Comparison of ENCODE assay signal across 8 mouse cellular contexts in the genomic region with DNA sequence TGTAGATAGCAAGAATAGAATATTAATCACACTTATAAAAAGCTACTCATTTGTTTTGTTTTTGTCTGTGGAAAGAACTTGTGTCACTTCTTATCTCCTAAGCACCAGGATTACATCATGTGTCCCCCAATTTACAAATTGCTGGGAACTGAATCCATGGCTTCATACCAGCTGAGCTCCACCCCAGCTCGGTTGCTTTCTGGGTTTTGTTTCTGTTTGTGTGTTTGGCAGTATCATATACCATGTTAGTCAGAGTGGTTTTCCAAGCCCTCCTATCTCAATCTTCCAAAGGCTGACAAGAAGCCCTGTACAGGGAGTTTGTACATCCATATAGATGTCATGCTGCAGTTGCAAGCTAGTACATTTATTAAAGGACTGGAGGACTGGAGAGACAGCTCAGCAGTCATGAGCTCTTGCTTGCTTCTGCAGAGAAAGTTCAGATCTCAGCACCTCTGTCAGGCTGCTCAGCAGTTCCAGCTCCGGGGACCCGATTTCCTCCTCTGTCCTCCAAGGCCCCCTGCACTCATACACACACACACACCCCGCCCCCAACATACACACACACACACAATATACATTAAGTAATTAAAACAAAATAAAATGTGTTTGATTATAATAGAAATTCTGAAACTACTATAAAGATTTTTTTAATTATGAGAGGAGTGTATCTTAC. TPM values are rescaled to one million over a fixed set of nuclear protein-coding genes. Genes with fewer than 3 reads are reported as not detected.
DNase-seq lines count a peak whose midpoint lies in the region; ATAC-seq and TF ChIP-seq lines count a peak whose summit lies in the region.

No protein-coding gene starts in this region.

- no peaks in the 10 kb centered on the region for H3K36me3 ChIP-seq in heart, embryonic 11.5 days (ENCODE audit: control insufficient read depth, insufficient read depth, low read length)
- no peaks in the 10 kb centered on the region for H3K36me3 ChIP-seq in embryonic facial prominence, embryonic 12.5 days
- no peaks in the 10 kb centered on the region for H3K36me3 ChIP-seq in hindbrain, embryonic 16.5 days (ENCODE audit: control insufficient read depth, insufficient read depth, low read length)
- H3K36me3 ChIP-seq in myocyte (ENCODE audit: control insufficient read depth, insufficient read depth) = no peaks in the 10 kb centered on the region

- H3K9ac ChIP-seq in heart, embryonic 11.5 days (ENCODE audit: low read depth, low read length) = no peak overlapping the region
- no peak overlapping the region for H3K9ac ChIP-seq in embryonic facial prominence, embryonic 12.5 days
- H3K9ac ChIP-seq in hindbrain, embryonic 16.5 days (ENCODE audit: low read depth, low read length) = no peak overlapping the region; the same call in 1 of the 2 replicates

- no peak overlapping the region for H3K4me3 ChIP-seq in heart, embryonic 11.5 days (ENCODE audit: low read depth, low read length)
- H3K4me3 ChIP-seq in embryonic facial prominence, embryonic 12.5 days = no peak overlapping the region
- H3K4me3 ChIP-seq in hindbrain, embryonic 16.5 days (ENCODE audit: low read length) = peak overlapping the region; percentile 19
- H3K4me3 ChIP-seq in myocyte = peak overlapping the region; percentile 8

- H3K9me3 ChIP-seq in heart, embryonic 11.5 days (replicated peaks; ENCODE audit: control insufficient read depth, low read length) = no peaks in the 10 kb centered on the region
- H3K9me3 ChIP-seq in embryonic facial prominence, embryonic 12.5 days = no peaks in the 10 kb centered on the region
- no peaks in the 10 kb centered on the region for H3K9me3 ChIP-seq in hindbrain, embryonic 16.5 days (ENCODE audit: control insufficient read depth, low read length)

- no peak overlapping the region for H3K27ac ChIP-seq in heart, embryonic 11.5 days (ENCODE audit: low read depth, low read length)
- no peak overlapping the region for H3K27ac ChIP-seq in embryonic facial prominence, embryonic 12.5 days
- H3K27ac ChIP-seq in hindbrain, embryonic 16.5 days (ENCODE audit: low read depth, low read length) = no peak overlapping the region

- 61% methylated on average over 4 of the region's 4 CpGs for WGBS in heart, embryonic 11.5 days (ENCODE audit: insufficient replicate concordance)
- WGBS in embryonic facial prominence, embryonic 12.5 days = 31% methylated on average over 4 of the region's 4 CpGs
- 55% methylated on average over 4 of the region's 4 CpGs for WGBS in hindbrain, embryonic 16.5 days

- H3K4me2 ChIP-seq in heart, embryonic 11.5 days = peak overlapping the region; percentile 50
- peak overlapping the region; percentile 46 for H3K4me2 ChIP-seq in embryonic facial prominence, embryonic 12.5 days (replicated peaks)
- peak overlapping the region; percentile 52 for H3K4me2 ChIP-seq in hindbrain, embryonic 16.5 days (ENCODE audit: low read length)
- H3K4me2 ChIP-seq in myocyte (ENCODE audit: low read depth) = peak overlapping the region; percentile 96

- H3ac ChIP-seq in myocyte (ENCODE audit: control insufficient read depth, insufficient read length) = no peak overlapping the region

- no peak for TF ChIP-seq POLR2A in myocyte (IDR thresholded peaks at IDR 0.05; ENCODE audit: insufficient read length, low read depth)

- H3K4me1 ChIP-seq in heart, embryonic 11.5 days (ENCODE audit: control insufficient read depth, insufficient read depth, low read length) = peaks cover 6% of the 10 kb centered on the region
- H3K4me1 ChIP-seq in embryonic facial prominence, embryonic 12.5 days = peaks cover 16% of the 10 kb centered on the region; the same call in 1 of the 2 replicates
- peaks cover 5% of the 10 kb centered on the region; the same call in 1 of the 2 replicates for H3K4me1 ChIP-seq in hindbrain, embryonic 16.5 days (ENCODE audit: control insufficient read depth, insufficient read depth, low read depth, low read length)

- no peaks in the 10 kb centered on the region for H3K27me3 ChIP-seq in heart, embryonic 11.5 days (ENCODE audit: control insufficient read depth, insufficient read depth, low read length)
- no peaks in the 10 kb centered on the region for H3K27me3 ChIP-seq in embryonic facial prominence, embryonic 12.5 days
- H3K27me3 ChIP-seq in hindbrain, embryonic 16.5 days (replicated peaks; ENCODE audit: control insufficient read depth, insufficient read depth, low read length) = no peaks in the 10 kb centered on the region
- H3K27me3 ChIP-seq in myocyte (ENCODE audit: control insufficient read depth, insufficient read depth, insufficient read length) = no peaks in the 10 kb centered on the region

- no peaks in the 10 kb centered on the region for H3K79me2 ChIP-seq in myocyte (ENCODE audit: control insufficient read depth, insufficient read depth)

- intact Hi-C loops in heart, postnatal 14 days (cut with DNase I) = no loop called here

- no peak for ATAC-seq in heart, embryonic 11.5 days (replicated peaks; ENCODE audit: insufficient number of reproducible peaks, low FRiP score, low TSS enrichment)
- peak; percentile 10; the same call in 1 of the 2 replicates for ATAC-seq in embryonic facial prominence, embryonic 12.5 days (ENCODE audit: insufficient number of reproducible peaks, insufficient read depth, low FRiP score, low TSS enrichment)
- ATAC-seq in hindbrain, embryonic 16.5 days = peak; percentile 65

- no peak for DNase-seq in heart, postnatal 14 days
- no peak for DNase-seq in ovary, postnatal 10 days (ENCODE audit: low spot score)
- no peak for DNase-seq in T-cell, adult 2 months (ENCODE audit: low spot score)
- DNase-seq in left cerebral cortex, adult 9 months (ENCODE audit: low spot score in 2 of 2) = no peak

TF ChIP-seq in myocyte, 11 proteins besides CTCF, POLR2A, EP300 and RAD21:
- TF ChIP-seq MYOG (IDR thresholded peaks at IDR 0.05; ENCODE audit: control insufficient read depth in 1 of 3, insufficient read depth in 1 of 3, insufficient read length in 2 of 3, low read depth in 2 of 3) (no peak), USF1 (IDR thresholded peaks at IDR 0.05; ENCODE audit: low read depth) (no peak), TCF12 (IDR thresholded peaks at IDR 0.05; ENCODE audit: insufficient read depth, poor library complexity, severe bottlenecking) (no peak), TCF3 (IDR thresholded peaks at IDR 0.05; ENCODE audit: insufficient read length, low read depth) (no peak), SRF (IDR thresholded peaks at IDR 0.05; ENCODE audit: control insufficient read depth, insufficient read length, low read depth) (no peak), MAX (IDR thresholded peaks at IDR 0.05; ENCODE audit: low read depth) (no peak), MYOD1 (IDR thresholded peaks at IDR 0.05; ENCODE audit: control insufficient read depth in 1 of 3, insufficient read length in 2 of 3, low read depth in 2 of 3) (no peak), E2F4 (IDR thresholded peaks at IDR 0.05; ENCODE audit: insufficient read depth) (no peak), CEBPB (IDR thresholded peaks at IDR 0.05; ENCODE audit: insufficient read depth, poor library complexity, severe bottlenecking) (no peak), REST (IDR thresholded peaks at IDR 0.05; ENCODE audit: insufficient read depth, insufficient read length) (no peak), POLR2AphosphoS2 (IDR thresholded peaks at IDR 0.05; ENCODE audit: insufficient read length, low read depth) (no peak)

RNA-seq across cellular contexts. Expression of a gene that starts 6.1 kb away (rescaled TPM):
- polyA plus RNA-seq in heart, embryonic 11.5 days (2014; fragmentation: Nextera tagmentation; extraction: Ambion mirVana) = 2.0 and 2.1 TPM in 2 replicates
- 1 to 10 TPM; 5.6 to 9.0 TPM for total RNA-seq in heart, postnatal 14 days (2021)
- polyA plus RNA-seq in embryonic facial prominence, embryonic 12.5 days (2016; fragmentation: Nextera tagmentation; extraction: Ambion mirVana) = 6.2 and 8.1 TPM in 2 replicates
- polyA plus RNA-seq in hindbrain, embryonic 16.5 days (2015; fragmentation: Nextera tagmentation; extraction: Ambion mirVana) = 3.0 and 3.5 TPM in 2 replicates
- 3.6 TPM for polyA plus RNA-seq in myocyte (2012; fragmentation: generic; extraction: Trizol)

RNA-seq across cellular contexts. Expression of a gene that starts 33.3 kb away (rescaled TPM):
- 17.7 and 18.4 TPM in 2 replicates for polyA plus RNA-seq in heart, embryonic 11.5 days (2014; fragmentation: Nextera tagmentation; extraction: Ambion mirVana)
- 10 to 100 TPM; 16.2 to 16.6 TPM for total RNA-seq in heart, postnatal 14 days (2021)
- 33.6 and 38.9 TPM in 2 replicates for polyA plus RNA-seq in embryonic facial prominence, embryonic 12.5 days (2016; fragmentation: Nextera tagmentation; extraction: Ambion mirVana)
- polyA plus RNA-seq in hindbrain, embryonic 16.5 days (2015; fragmentation: Nextera tagmentation; extraction: Ambion mirVana) = 20.5 and 23.8 TPM in 2 replicates
- polyA plus RNA-seq in myocyte (2012; fragmentation: generic; extraction: Trizol) = 9.7 TPM

Comparison
In these comparisons a context has a peak if more than half of its experiments do, and no peak if none do; other contexts are left out.
1. H3K4me2 ChIP-seq: peak in every context shown above with its lines; median percentile 96 in myocyte; 52 in hindbrain, embryonic 16.5 days; 50 in heart, embryonic 11.5 days; 46 in embryonic facial prominence, embryonic 12.5 days.
2. H3K4me3 ChIP-seq: peak in hindbrain, embryonic 16.5 days (single experiment) and myocyte (single experiment); none in heart, embryonic 11.5 days (single experiment) and embryonic facial prominence, embryonic 12.5 days (single experiment).